Mouse (Mus musculus) cerebellum, postnatal 14 days (tissue): ENCODE results near the gene Ly6g6e.
"Not testable (repeated sequence)": the region's sequence is repeated elsewhere in the genome, so short reads cannot be mapped to it uniquely, and the experiment has no call there.

Experiments
- DNase-seq, 2 experiments: peaks; one replicate each; pipeline ENCODE4 v3.0.0; 2021; ENCODE audit warnings: mixed read lengths in 2 of 2

The Ly6g6e gene

GRCm38 (mm10) chr17:35104079-35104478 is 27.4 kb downstream of the Ly6g6e start:
- DNase-seq: no peak

DNA sequence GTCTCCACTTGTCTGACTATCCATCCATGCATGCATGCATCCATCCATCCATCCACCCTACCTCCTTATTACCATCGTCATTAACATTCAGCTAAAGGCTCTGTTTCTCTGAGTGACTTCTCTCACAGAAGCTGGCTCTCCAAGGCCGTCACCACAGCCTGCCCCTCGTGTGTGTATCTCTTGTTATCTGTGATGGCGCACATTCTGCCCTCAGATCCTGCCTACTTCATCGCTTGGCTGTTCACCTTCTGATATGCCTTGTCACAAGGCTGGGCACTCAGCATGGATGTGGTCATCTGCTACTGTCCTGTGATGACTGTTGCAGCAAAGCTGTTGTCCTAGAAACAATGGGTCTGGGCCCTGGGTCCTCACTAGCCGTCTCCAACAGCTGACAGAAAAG is 28.1 kb downstream of the Ly6g6e start:
- no peak for DNase-seq

- DNase-seq: peak; percentile 79 to 81
Observed at GRCm38 (mm10) chr17:35105740-35106389, 29.2 kb downstream of the Ly6g6e start.

DNA sequence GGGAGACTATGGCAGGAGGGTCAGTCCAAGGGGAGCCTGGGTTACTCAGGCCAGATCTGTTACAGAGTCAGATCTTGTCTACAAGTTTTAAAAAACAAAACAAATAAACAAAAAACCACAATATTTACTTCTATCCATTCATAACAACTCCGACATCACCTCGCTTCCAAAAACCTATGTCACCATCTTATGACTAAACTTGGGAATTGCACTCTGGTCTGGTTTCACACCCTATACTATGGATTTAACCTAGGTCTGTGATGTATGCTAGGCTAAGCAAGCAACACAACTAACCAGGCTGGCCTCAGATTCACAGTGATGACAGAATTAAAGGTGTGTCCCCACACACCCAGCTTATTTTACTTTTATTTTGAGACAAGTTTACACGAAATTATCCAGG is 29.8 kb downstream of the Ly6g6e start:
- DNase-seq: no peak

GRCm38 (mm10) chr17:35108097-35108496 is 31.4 kb downstream of the Ly6g6e start, which contains the start of gene Ly6g5c:
Gene Ly6g5c, plus strand, starts transcription at chr17:35108279.
- peak; percentile 82 to 84 for DNase-seq

DNA sequence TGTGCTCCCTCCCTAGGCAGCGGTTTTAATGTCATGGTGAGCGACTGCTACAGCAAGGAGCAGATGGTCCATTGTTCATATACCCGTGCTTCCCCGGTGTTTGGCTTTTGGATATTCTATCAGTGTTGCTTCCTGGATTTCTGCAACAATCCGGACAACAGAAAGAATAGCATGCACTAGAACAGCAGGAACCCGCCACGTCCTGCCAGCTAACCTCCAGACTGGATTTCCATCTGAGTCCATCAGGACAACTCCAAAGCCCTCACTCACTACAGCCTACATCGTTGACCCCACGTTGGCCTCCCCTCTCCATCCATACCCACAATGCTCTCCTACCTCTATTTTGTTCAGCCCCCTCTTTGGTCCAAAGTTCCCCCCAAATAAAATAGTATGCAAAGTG is 35.1 kb downstream of the Ly6g6e start:
- no peak for DNase-seq

DNA sequence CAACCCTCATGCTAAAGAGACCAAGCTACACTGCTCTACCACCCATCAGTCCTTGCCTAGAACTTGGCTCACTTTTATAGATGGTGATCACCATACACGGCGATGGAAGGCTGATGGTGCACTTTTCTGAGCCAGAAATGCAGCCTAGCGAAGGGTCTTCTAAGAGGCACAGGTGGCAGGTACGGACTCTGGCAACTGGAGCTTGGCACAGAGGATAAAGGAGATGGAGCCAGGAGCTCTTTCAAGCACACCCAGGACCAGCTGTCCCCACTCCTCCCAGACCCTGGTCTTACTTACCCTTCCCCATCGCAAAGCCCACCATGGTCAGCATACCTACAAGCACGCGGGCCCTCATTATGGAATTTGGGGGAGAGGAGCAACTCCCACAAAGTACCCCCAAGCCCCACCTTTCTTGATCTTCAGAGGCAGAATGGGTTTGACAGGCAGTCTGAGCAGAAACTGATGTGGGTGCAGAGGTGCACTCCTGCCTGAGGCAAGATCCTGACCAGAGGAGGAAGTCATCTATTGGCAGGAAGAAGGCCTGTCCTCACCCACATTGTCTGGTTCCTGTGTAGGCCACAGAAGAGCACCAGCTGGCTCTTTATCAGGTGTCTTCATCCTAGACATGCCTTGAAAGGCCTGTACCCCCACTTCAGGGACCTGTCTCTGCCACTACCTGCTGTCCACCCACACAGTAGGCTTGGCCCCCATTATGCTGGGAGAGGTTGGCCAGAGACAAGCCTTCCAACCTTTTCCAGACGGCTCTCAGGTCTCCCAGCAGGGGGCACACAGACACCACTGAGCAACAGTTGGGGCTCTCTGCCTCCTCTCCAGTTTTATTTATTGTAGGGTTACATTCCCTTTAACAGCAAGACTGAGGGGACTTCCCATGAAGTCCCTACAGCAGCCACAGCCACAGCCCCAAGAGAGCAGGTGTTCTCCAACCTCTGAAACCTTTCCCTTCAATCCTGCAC is 38.6 kb downstream of the Ly6g6e start, which contains the start of gene Ly6g5b:
Ly6g5b (minus strand) TSS at position 383 of the 974 bp plus-strand sequence.
- peak; percentile 60 to 64 for DNase-seq

- peak; percentile 72 to 76 for DNase-seq
Observed at GRCm38 (mm10) chr17:35120745-35121142, 44.0 kb downstream of the Ly6g6e start.

DNA sequence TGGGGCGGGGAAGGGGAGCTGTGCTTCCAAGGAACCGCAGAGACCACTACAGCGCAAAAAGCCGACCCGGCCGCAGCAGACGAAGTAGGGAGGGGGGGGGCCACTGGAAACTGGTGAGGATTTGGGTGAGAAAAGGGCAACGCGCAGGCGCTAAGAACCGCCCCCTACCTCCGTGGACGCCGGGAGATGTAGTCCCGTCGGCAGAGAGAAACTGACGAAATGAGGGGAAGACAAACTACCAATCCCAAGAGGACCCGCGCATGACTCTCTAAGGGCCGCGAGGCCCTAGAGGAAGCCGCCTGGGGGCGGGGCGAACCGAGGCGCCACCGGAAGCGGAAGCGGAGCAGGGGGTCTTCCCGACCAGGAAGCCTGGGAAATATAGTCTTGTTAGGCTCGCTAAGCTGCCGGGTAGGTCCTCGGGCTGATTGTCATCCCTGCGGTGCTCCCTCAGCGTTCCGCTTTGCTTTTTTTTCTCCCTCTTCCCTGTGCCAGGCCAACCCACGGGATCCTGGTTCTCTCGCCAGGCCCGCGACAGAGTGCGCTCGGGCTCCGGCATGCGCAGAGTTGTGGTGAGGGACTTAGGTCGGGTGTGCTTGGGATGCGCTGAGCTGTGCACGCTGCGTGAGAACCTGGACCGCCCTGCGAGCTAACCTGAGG is 44.6 kb downstream of the Ly6g6e start, which contains the start of gene Gpank1:
Gpank1 (plus strand) TSS at position 313 of the 657 bp plus-strand sequence.
- DNase-seq: peak; percentile 99

DNA sequence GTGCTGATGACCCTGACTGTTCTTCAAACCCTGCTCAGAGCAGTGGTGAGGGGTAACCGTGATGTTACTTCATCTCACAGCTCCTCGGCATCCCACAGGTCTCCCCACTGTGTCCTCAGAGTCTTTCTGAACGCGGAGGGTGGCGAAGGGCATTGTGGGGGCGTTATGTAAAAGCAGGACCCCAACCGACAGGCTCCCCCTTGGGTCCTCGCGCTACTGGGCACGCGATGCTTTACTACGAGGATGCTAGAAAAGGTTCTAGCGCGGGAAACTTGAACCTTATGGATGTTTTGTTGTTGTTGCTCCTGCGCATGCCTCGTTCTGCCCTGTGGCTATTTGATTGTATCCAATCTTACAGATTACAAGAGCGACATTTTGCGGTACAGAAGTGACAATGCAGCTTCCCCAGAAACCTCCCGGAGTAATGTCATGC is 45.2 kb downstream of the Ly6g6e start, which contains the start of gene Csnk2b:
Csnk2b (minus strand) TSS at position 183 of the 433 bp plus-strand sequence.
- DNase-seq: peak; percentile 81 to 82

- not testable (repeated sequence) for DNase-seq
Observed at GRCm38 (mm10) chr17:35123287-35123686, 46.6 kb downstream of the Ly6g6e start.

DNA sequence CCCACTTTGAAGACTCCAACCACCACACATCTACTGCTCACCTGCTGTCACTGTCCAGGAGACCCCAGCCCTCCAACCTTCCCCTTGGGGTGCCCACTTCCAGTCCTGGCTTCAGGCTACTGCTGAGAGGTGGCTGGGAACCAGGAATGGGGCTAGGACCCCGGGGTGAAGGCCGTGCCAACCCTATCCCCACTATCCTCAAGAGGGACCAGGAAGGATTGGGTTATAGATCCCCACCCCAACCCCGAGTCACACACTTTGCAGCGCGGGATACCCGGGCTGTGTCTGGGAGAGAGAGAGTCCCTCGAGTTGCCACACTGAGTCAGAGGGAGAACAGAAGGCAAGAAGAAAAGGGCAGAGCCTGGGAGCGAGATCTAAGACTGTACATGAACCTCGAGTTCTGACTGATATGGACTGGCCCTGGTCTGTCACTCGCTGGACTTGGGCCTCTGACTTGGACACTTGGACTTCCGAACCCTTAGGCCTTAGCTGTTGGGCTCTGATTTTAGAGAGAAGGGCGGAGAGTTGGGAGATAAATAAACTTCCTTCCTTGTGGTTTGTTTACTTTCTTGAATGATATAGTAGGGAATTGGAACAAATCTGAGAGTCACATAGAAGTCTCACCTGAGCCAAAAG is 47.7 kb downstream of the Ly6g6e start:
- DNase-seq: not testable (repeated sequence)

GRCm38 (mm10) chr17:35125081-35125480 is 48.4 kb downstream of the Ly6g6e start:
- no peak for DNase-seq

DNA sequence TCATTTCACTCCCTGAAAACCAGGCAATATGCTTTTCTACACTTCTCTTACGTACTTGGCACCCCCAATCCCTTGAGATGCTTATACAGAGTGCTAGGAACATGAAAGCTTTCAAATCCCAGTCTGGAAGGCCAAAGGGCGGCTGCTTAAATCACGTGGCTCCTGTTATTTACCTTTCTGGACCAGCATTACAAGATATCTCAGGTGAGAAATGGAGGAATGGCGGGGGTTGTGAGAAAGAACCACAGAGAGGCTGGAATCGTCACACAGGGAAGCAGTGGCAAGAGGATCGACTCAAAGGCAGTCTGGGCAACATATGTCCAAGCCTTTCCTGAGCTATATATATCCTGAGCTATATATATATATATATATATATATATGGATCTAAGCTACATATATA is 48.9 kb downstream of the Ly6g6e start:
- DNase-seq: no peak

GRCm38 (mm10) chr17:35126206-35126611 is 49.5 kb downstream of the Ly6g6e start, which contains the start of gene D17H6S53E:
Gene D17H6S53E, plus strand, starts transcription at chr17:35126373.
- peak; percentile 72 to 79 for DNase-seq

DNA sequence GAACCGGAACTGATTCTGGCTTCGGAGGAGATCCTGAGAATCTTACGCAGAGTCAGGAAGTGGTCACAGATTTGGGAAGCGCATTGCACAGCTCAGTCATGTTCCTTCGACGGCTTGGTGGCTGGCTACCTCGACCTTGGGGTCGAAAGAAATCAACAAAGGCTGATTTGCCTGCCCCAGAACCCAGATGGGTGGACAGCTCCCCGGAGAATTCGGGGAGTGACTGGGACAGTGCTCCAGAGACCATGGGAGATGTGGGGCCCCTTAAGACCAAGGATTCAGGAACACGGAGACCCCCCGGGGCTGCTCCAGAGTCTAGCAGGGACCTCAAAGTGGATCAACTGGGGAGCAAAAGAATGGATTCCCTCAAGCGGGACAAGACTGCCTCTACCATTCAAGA is 50.3 kb downstream of the Ly6g6e start:
- no peak for DNase-seq
